Mouse (Mus musculus): Measurements from ENCODE around the gene Sost. TPM values are rescaled to one million over a fixed set of nuclear protein-coding genes. Genes with fewer than 3 reads are reported as not detected.

Sost gene
- polyA plus RNA-seq, 2 experiments: 0.12 TPM; not detected in 1

GRCm38 (mm10) chr11:101973496-101973895, 6.7 kb upstream of the Sost start:
- no peaks in the 10 kb centered on the region for H3K36me3 ChIP-seq (replicated peaks; ENCODE audit: control insufficient read depth, insufficient read depth, low read depth)
- H3K9ac ChIP-seq (replicated peaks): no peak overlapping the region
- no peak for TF ChIP-seq EP300 (IDR thresholded peaks at IDR 0.05; ENCODE audit: low read depth)
- no peak for TF ChIP-seq CTCF (IDR thresholded peaks at IDR 0.05; ENCODE audit: low read depth)
- DNase-seq (ENCODE audit: low read depth in 3 of 3, low spot score in 3 of 3) (no peak), ATAC-seq (ENCODE audit: insufficient read depth) (no peak)
- no peaks in the 10 kb centered on the region for H3K4me1 ChIP-seq (replicated peaks; ENCODE audit: control insufficient read depth in 2 of 2, insufficient read depth in 2 of 2, low read length in 1 of 2)
- H3K4me3 ChIP-seq (ENCODE audit: insufficient read depth in 1 of 2, low read depth in 2 of 2, low read length in 2 of 2): no peak overlapping the region
- H3K9me3 ChIP-seq (ENCODE audit: control insufficient read depth, low read length): no peaks in the 10 kb centered on the region
- H3K4me2 ChIP-seq (ENCODE audit: low read depth): no peak overlapping the region
- H3K27ac ChIP-seq: no peak overlapping the region
- no peaks in the 10 kb centered on the region for H3K27me3 ChIP-seq (ENCODE audit: control insufficient read depth, insufficient read depth, low read length)
- 67% methylated on average over 9 of the region's 9 CpGs for WGBS (ENCODE audit: insufficient replicate concordance)

- Histone ChIP-seq H3K4me1 (replicated peaks; ENCODE audit: control insufficient read depth in 2 of 2, insufficient read depth in 2 of 2, low read length in 1 of 2) (no peaks in the 10 kb centered on the region), H3K36me3 (replicated peaks; ENCODE audit: control insufficient read depth, insufficient read depth, low read depth) (no peaks in the 10 kb centered on the region), H3K4me2 (ENCODE audit: low read depth) (no peak overlapping the region), H3K9me3 (ENCODE audit: control insufficient read depth, low read length) (no peaks in the 10 kb centered on the region), H3K9ac (replicated peaks) (no peak overlapping the region), H3K4me3 (ENCODE audit: insufficient read depth in 1 of 2, low read depth in 2 of 2, low read length in 2 of 2) (no peak overlapping the region), H3K27ac (no peak overlapping the region), H3K27me3 (ENCODE audit: control insufficient read depth, insufficient read depth, low read length) (no peaks in the 10 kb centered on the region; the same call in 1 of the 2 replicates)
- TF ChIP-seq EP300 (IDR thresholded peaks at IDR 0.05; ENCODE audit: low read depth): no peak
- TF ChIP-seq CTCF (IDR thresholded peaks at IDR 0.05; ENCODE audit: low read depth): no peak
- no peak for ATAC-seq (ENCODE audit: insufficient read depth)
- WGBS (ENCODE audit: insufficient replicate concordance): 60% methylated on average over 5 of the region's 5 CpGs
- no peak for DNase-seq (ENCODE audit: low read depth in 3 of 3, low spot score in 3 of 3)
These were observed 5.8 kb upstream of the Sost start for GRCm38 (mm10) chr11:101972651-101973050.

GRCm38 (mm10) chr11:101972097-101972496, 5.3 kb upstream of the Sost start:
- DNase-seq (ENCODE audit: low read depth in 3 of 3, low spot score in 3 of 3) (no peak), ATAC-seq (ENCODE audit: insufficient read depth) (no peak)
- Histone ChIP-seq H3K36me3 (replicated peaks; ENCODE audit: control insufficient read depth, insufficient read depth, low read depth) (no peaks in the 10 kb centered on the region), H3K27ac (no peak overlapping the region), H3K27me3 (ENCODE audit: control insufficient read depth, insufficient read depth, low read length) (no peaks in the 10 kb centered on the region; the same call in 1 of the 2 replicates), H3K4me3 (ENCODE audit: insufficient read depth in 1 of 2, low read depth in 2 of 2, low read length in 2 of 2) (no peak overlapping the region), H3K4me1 (replicated peaks; ENCODE audit: control insufficient read depth in 2 of 2, insufficient read depth in 2 of 2, low read length in 1 of 2) (no peaks in the 10 kb centered on the region), H3K4me2 (ENCODE audit: low read depth) (no peak overlapping the region), H3K9ac (replicated peaks) (no peak overlapping the region), H3K9me3 (ENCODE audit: control insufficient read depth, low read length) (no peaks in the 10 kb centered on the region)
- no peak for TF ChIP-seq CTCF (IDR thresholded peaks at IDR 0.05; ENCODE audit: low read depth)
- WGBS (ENCODE audit: insufficient replicate concordance): 43% methylated on average over 3 of the region's 3 CpGs

- no peak for DNase-seq (ENCODE audit: low read depth in 3 of 3, low spot score in 3 of 3)
- Histone ChIP-seq H3K9ac (replicated peaks) (no peak overlapping the region), H3K27ac (no peak overlapping the region), H3K4me2 (ENCODE audit: low read depth) (no peak overlapping the region), H3K36me3 (replicated peaks; ENCODE audit: control insufficient read depth, insufficient read depth, low read depth) (no peaks in the 10 kb centered on the region), H3K27me3 (ENCODE audit: control insufficient read depth, insufficient read depth, low read length) (peaks cover 5% of the 10 kb centered on the region), H3K4me3 (ENCODE audit: insufficient read depth in 1 of 2, low read depth in 2 of 2, low read length in 2 of 2) (no peak overlapping the region), H3K4me1 (replicated peaks; ENCODE audit: control insufficient read depth in 2 of 2, insufficient read depth in 2 of 2, low read length in 1 of 2) (no peaks in the 10 kb centered on the region), H3K9me3 (ENCODE audit: control insufficient read depth, low read length) (no peaks in the 10 kb centered on the region)
- ATAC-seq (ENCODE audit: insufficient read depth): no peak
- 16% methylated on average over 3 of the region's 3 CpGs for WGBS (ENCODE audit: insufficient replicate concordance)
- TF ChIP-seq EP300 (IDR thresholded peaks at IDR 0.05; ENCODE audit: low read depth): no peak
- peak; percentile 90 for TF ChIP-seq CTCF (IDR thresholded peaks at IDR 0.05; ENCODE audit: low read depth)
These were observed 4.6 kb upstream of the Sost start for GRCm38 (mm10) chr11:101971410-101971809.

GRCm38 (mm10) chr11:101969835-101970234, 3.0 kb upstream of the Sost start:
- ATAC-seq (ENCODE audit: insufficient read depth) (no peak), DNase-seq (ENCODE audit: low read depth in 3 of 3, low spot score in 3 of 3) (no peak)
- Histone ChIP-seq H3K9me3 (ENCODE audit: control insufficient read depth, low read length) (no peaks in the 10 kb centered on the region), H3K27ac (no peak overlapping the region), H3K4me3 (ENCODE audit: insufficient read depth in 1 of 2, low read depth in 2 of 2, low read length in 2 of 2) (no peak overlapping the region), H3K27me3 (ENCODE audit: control insufficient read depth, insufficient read depth, low read length) (peaks cover 17% of the 10 kb centered on the region), H3K36me3 (replicated peaks; ENCODE audit: control insufficient read depth, insufficient read depth, low read depth) (no peaks in the 10 kb centered on the region), H3K4me2 (ENCODE audit: low read depth) (no peak overlapping the region), H3K9ac (replicated peaks) (no peak overlapping the region), H3K4me1 (replicated peaks; ENCODE audit: control insufficient read depth in 2 of 2, insufficient read depth in 2 of 2, low read length in 1 of 2) (no peaks in the 10 kb centered on the region)
- TF ChIP-seq EP300 (IDR thresholded peaks at IDR 0.05; ENCODE audit: low read depth): no peak
- TF ChIP-seq CTCF (IDR thresholded peaks at IDR 0.05; ENCODE audit: low read depth): no peak
- WGBS (ENCODE audit: insufficient replicate concordance): 71% methylated on average over 13 of the region's 13 CpGs
